Mouse (Mus musculus) adrenal gland, postnatal 25 days (tissue): ENCODE results near the gene Dido1. TPM values are rescaled to one million over a fixed set of nuclear protein-coding genes. Genes with fewer than 3 reads are reported as not detected.

Experiments
- DNase-seq: peaks from one replicate; pipeline ENCODE4 v3.0.0; 2021; ENCODE audit warnings: mixed read lengths
- total RNA-seq: library from RNA; stranded (reverse); gene quantifications from 2 replicates; pipeline ENCODE4 v1.2.3, GENCODE M21; 2021

Gene Dido1
- total RNA-seq, 1 experiment from 2014 or later, result 53.0 TPM

DNA sequence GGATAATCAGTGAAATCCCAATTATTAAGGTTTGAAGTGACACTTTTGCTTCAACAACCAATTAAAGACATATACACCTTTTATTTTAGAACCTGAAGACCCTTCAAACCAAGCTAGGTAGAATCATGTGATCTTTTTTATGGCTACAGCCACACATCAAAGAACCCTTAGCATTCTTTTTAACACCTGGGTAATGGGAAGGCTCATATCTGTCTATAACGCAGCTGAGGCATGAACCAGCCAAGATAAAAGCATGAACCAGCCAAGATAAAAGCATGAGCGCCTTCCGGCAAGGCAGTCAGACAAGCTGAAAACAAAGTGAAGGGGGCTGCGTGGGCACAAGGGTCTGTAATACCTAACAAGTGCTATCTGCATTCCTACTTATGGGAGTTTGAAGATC, 25.8 kb downstream of the Dido1 start:
- no peak for DNase-seq

- no peak for DNase-seq
Observed at GRCm38 (mm10) chr2:180683524-180683923, 26.3 kb downstream of the Dido1 start.

DNA sequence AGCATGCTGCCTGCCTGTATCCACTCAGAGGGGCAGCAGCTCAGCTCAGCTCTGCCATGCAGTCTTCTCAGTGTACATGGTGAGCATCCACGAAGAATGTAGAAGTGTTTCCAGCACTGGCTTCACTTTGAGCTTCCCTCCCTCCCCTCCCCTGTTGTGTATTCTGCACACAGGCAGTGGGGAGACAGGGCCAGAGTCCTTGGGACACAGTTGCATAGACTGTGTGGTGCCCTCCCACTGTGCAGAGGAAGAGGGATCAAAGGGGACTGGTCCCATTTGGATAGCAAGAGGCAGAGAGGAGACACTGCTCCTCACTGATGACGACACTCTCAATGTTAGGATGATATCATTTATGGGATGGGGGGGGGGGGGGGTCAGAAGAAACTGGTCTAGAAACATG, 28.6 kb downstream of the Dido1 start:
- DNase-seq, result no peak

- peak; percentile 38 for DNase-seq
Observed at GRCm38 (mm10) chr2:180678609-180679140, 31.1 kb downstream of the Dido1 start.

DNA sequence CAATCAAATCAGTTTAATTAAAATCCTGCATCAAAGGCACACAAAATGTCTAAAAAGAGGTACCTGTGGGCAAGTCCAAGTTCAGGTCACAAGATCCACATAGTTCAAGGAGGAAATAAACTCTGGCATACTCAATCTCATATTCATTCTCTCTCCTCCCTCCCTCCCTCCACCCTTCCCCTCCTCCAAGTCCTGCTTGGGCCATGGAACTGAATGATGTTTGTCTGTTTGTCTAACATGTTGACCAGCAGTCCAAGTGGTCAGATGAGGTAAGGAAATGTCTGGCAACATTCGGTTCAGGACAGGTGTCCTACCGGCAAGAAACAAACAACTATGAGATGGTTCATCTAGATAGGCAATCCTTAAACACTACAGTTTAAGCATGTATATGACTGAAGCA, 33.1 kb downstream of the Dido1 start:
- DNase-seq, result no peak

DNA sequence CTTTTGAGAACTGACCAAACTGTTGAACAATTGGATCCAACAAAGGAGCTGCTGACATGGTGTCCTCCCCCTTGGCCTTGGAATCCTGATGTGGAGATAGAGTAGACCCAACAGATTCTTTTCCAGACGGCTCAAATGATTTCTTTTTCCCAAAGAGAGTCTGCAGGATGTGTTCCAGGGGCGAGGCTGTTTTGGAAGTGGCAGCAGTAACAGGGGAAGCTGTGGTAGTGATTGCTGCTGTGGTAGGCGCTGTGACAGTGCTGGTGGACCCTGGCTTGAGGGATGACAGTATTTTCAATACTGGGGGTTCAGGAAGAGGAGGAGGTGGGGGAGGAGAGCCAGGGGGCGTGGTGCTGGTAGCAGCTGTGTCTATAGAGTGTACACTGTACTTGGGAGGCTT, 47.8 kb downstream of the Dido1 start:
- no peak for DNase-seq

- DNase-seq, result no peak
Observed at GRCm38 (mm10) chr2:180660521-180660920, 49.3 kb downstream of the Dido1 start.

DNA sequence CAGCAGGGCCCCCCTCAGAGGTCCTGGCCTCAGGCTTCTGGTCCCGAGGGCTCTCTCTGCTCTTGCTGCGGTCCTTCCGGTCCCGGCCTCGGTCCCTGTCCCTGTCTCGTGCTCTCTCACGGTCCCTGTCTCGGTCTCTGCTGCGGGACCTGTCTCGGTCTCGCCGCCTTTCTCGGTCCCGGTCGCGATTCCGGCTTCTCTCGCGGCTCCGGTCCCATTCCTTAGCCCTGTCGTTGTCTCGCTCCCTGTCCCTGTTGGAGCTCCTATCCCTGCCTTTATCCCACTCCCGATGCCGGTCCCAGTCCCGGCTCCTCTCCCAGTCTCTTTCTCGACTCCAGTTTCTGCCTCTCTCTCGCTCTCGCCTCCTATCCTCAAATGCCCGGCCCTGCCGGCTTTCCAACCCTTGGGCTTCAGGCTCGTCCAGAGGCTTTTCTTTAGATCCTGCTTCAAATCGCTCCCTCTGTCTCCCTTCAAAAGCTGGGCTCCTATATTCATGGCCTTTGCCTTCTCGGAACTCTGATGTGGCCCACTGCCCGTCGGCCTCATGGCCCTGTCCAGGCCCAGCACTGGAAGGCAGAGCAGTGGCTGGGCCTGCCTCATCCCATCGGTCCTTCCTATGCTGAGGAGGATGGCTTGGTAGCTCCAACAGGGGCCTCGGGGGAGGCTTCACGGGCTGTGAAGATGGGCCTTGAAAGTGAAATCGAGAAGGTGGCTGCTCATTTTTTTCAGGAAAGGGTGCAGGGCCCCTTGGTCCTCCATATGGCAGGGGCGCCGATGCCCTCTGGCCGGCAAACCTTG, 50.2 kb downstream of the Dido1 start:
- DNase-seq, result peak; percentile 25

GRCm38 (mm10) chr2:180658381-180658780, 51.4 kb downstream of the Dido1 start:
- no peak for DNase-seq

DNA sequence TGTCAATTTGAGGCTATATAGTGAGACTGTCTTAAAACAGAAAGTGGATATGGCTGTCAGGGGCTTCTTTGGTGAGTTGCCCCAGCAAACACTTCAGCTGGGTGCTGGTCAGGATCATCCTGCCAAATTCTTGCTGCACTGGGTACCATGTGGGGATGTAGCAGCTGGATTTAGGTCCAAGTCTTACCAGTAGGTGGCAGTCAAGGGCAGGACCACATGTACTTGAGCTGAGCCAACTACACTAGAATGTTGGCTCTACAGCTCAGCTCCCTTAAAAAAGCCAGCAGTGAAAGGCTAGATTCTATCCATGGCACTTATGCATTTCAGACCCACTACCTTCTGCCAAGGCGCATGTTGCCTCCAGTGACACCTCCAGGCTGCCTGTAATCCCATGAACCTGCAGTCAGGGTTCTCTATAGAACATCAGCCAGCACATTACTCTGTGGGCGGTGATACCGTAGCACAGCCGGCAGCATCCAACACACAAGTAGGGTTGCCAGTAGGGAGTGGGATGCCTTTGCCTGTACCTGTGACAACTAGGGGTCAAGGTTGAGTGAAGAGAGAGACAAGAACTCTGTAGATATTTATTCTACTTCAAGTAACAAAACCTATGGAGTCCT, 52.3 kb downstream of the Dido1 start:
- peak; percentile 65 for DNase-seq

- DNase-seq, result no peak
Observed at GRCm38 (mm10) chr2:180655150-180655549, 54.6 kb downstream of the Dido1 start.

- DNase-seq, result no peak
Observed at GRCm38 (mm10) chr2:180654666-180655065, 55.1 kb downstream of the Dido1 start.

GRCm38 (mm10) chr2:180646841-180647240, 63.0 kb downstream of the Dido1 start:
- no peak for DNase-seq

- DNase-seq, result no peak
Observed at GRCm38 (mm10) chr2:180643626-180644025, 66.2 kb downstream of the Dido1 start.

- no peak for DNase-seq
Observed at GRCm38 (mm10) chr2:180642555-180643260, 67.1 kb downstream of the Dido1 start, which contains the start of gene Tcfl5. Gene Tcfl5 (minus strand): TSS chr2:180642708.

DNA sequence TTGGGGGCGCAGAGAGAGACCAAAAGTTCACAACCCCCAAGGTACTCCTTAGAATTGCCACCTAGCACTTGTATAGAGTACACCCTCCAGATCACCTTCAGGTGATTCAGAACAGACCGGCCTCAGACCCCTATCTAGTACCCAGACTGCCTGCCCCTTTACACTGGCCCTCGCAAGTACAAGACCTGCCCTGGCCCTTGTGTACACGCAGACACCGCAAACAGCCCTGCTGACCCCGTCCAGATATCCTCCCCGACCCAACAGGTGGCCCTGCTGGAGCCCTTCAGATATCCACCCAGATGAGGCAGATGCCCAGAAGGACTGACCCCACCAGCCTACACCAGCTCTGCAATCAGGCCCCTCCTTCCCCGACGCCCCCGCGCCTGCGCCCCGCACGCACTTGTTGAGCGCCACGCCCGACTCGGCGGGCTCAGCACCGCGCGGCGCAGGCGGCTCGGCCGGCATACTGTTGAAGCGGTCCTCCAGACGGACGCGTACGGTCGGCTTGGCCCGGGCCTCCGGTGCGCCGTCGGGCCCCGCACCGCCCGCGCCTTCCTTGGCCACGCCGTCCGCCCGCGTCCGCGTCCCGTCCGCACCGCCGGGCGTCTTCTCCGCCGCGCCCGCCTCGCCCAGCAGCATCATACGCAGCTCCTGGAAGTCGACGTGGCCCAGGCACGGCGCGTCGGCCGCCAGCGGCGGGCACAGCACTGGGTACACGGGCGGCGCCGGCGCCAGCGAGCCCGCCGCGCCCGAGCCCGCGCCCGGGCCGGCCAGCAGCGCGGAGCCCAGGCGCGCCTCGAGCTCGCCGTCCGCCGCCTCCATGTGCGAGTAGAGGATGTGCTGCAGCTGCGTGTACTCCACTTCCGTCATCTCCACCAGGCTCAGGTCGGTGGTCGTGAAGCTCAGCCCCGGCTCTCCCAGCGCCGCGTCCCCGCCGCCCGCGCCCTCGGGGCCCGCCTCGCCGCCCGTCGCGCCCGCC, 67.9 kb downstream of the Dido1 start:
- no peak for DNase-seq

GRCm38 (mm10) chr2:180611882-180612281, 97.9 kb downstream of the Dido1 start:
- DNase-seq, result no peak

DNA sequence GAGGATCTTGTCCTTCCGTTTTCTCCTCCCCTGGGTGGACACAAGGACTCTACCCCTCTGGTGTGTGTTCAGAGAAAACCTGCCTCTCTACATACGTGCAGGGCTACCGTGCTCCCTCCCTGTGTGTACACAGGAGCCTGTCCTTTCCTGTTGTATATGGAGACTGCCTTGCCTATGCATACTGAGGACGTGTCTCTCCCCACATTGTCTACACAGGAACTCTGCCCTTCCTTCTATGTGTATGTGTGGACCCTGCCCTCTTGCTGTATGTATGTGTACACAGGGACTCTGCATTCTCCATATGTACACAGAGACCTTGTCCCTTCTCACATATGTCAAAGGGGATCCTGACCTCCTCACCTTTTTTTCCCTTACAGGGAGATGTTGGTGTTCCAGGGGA, 99.5 kb downstream of the Dido1 start:
- DNase-seq, result no peak
